Mouse (Mus musculus) lung, postnatal 0 days (tissue): ENCODE measurements around the gene Cnih3. TPM values are rescaled to one million over a fixed set of nuclear protein-coding genes. Genes with fewer than 3 reads are reported as not detected.

Experiments
- ATAC-seq: fragments of 200-750 bp; cut with Nextera tagmentation; 2 replicates; pipeline ENCODE4 v1.8.0; 2017; ENCODE audit warnings: moderate library complexity
- DNase-seq: peaks from one replicate; pipeline ENCODE4 v3.0.0-alpha.2; 2016; ENCODE audit warnings: low spot score
- H3K27ac ChIP-seq: fragments of 300-500 bp; sonication (generic); 2 replicates; pipeline ENCODE4 v1.5.1; 2014; ENCODE audit warnings: antibody characterized with exemption, mild to moderate bottlenecking, low read length, mixed read lengths
- H3K27me3 ChIP-seq: fragments of 300-500 bp; sonication (generic); replicated peaks from 2 replicates; pipeline ENCODE4 v1.6.1; 2014; ENCODE audit warnings: low read length, mixed read lengths; ENCODE audit not compliant: insufficient read depth
- H3K36me3 ChIP-seq: fragments of 300-500 bp; sonication (generic); 2 replicates; pipeline ENCODE4 v1.6.1; 2014; ENCODE audit warnings: low read length, mixed read lengths; ENCODE audit not compliant: insufficient read depth
- H3K4me1 ChIP-seq: fragments of 300-500 bp; sonication (generic); 2 replicates; pipeline ENCODE4 v1.6.1; 2014; ENCODE audit warnings: antibody characterized with exemption, low read depth, low read length, mixed read lengths; ENCODE audit not compliant: insufficient read depth
- H3K4me2 ChIP-seq: fragments of 300-500 bp; sonication (generic); replicated peaks from 2 replicates; pipeline ENCODE4 v1.6.1; 2014; ENCODE audit warnings: low read depth, mild to moderate bottlenecking, low read length, moderate library complexity, mixed read lengths
- H3K4me3 ChIP-seq: fragments of 300-500 bp; sonication (generic); 2 replicates; pipeline ENCODE4 v1.5.1; 2014; ENCODE audit warnings: low read depth, low read length
- H3K9ac ChIP-seq: fragments of 300-500 bp; sonication (generic); replicated peaks from 2 replicates; pipeline ENCODE4 v1.6.1; 2014; ENCODE audit warnings: low read depth, mild to moderate bottlenecking
- H3K9me3 ChIP-seq: fragments of 300-500 bp; sonication (generic); 2 replicates; pipeline ENCODE4 v1.6.1; 2016; ENCODE audit warnings: low read length, mixed read lengths
- CTCF ChIP-seq: IDR thresholded peaks from 2 replicates; pipeline ENCODE4 v1.5.1; 2016; ENCODE audit warnings: antibody characterized with exemption, mild to moderate bottlenecking
- EP300 ChIP-seq: IDR thresholded peaks from 2 replicates; pipeline ENCODE4 v1.6.1; 2016; ENCODE audit warnings: antibody characterized with exemption, mild to moderate bottlenecking, control low read depth
- WGBS: fragments of 180-500 bp; shearing (Covaris S2); extraction: QIAGEN DNeasy Blood & Tissue Kit; methylation state at CpG from one replicate; pipeline ENCODE4 v1.1.7; 2014; 5-methylcytosine and 5-hydroxymethylcytosine counted together
- polyA plus RNA-seq: library from polyadenylated mRNA; unstranded; fragments of >200 nt; fragmentation: Nextera tagmentation; extraction: Ambion mirVana; gene quantifications from 2 replicates; pipeline ENCODE4 v1.2.1, GENCODE M21; 2015

Gene Cnih3
- polyA plus RNA-seq, 1 experiment from 2014 or later: 0.30 TPM

GRCm38 (mm10) chr1:181460283-181460682, 107.9 kb downstream of the Cnih3 start:
- ATAC-seq (no peak), DNase-seq (no peak)
- Histone ChIP-seq H3K27ac (no peak overlapping the region), H3K4me3 (no peak overlapping the region), H3K36me3 (no peaks in the 10 kb centered on the region), H3K9ac (no peak overlapping the region), H3K9me3 (no peaks in the 10 kb centered on the region), H3K4me1 (no peaks in the 10 kb centered on the region), H3K4me2 (no peak overlapping the region), H3K27me3 (no peaks in the 10 kb centered on the region)
- 74% methylated on average over 2 of the region's 2 CpGs for WGBS
- no peak for TF ChIP-seq EP300
- no peak for TF ChIP-seq CTCF

DNA sequence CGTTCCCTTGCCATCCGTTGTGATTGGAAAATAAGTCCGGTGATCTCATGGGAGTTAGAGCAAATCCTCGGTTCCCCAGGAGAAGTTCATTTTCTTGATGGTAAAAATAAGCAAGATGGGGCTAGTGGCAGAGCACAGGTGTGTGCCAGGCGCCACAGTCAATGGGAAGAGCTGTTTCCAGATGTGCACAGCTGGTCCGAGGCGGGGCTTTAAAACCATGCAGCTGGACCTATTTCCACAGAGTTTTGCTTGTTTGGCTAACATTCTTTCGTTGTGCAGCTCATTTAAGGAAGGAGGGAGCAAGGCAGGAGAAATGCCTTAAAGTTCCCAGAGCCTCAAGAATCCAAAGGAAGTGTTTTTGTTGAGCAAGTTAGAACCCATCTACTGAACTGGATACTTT, 109.1 kb downstream of the Cnih3 start:
- Histone ChIP-seq H3K9ac (no peak overlapping the region), H3K4me1 (no peaks in the 10 kb centered on the region), H3K4me3 (no peak overlapping the region), H3K4me2 (no peak overlapping the region), H3K36me3 (no peaks in the 10 kb centered on the region), H3K27ac (no peak overlapping the region), H3K27me3 (no peaks in the 10 kb centered on the region), H3K9me3 (no peaks in the 10 kb centered on the region)
- DNase-seq: peak; percentile 35
- TF ChIP-seq EP300 (no peak), CTCF (no peak)
- 74% methylated on average over 8 of the region's 8 CpGs for WGBS
- peak; percentile 41; the same call in 1 of the 2 replicates for ATAC-seq

DNA sequence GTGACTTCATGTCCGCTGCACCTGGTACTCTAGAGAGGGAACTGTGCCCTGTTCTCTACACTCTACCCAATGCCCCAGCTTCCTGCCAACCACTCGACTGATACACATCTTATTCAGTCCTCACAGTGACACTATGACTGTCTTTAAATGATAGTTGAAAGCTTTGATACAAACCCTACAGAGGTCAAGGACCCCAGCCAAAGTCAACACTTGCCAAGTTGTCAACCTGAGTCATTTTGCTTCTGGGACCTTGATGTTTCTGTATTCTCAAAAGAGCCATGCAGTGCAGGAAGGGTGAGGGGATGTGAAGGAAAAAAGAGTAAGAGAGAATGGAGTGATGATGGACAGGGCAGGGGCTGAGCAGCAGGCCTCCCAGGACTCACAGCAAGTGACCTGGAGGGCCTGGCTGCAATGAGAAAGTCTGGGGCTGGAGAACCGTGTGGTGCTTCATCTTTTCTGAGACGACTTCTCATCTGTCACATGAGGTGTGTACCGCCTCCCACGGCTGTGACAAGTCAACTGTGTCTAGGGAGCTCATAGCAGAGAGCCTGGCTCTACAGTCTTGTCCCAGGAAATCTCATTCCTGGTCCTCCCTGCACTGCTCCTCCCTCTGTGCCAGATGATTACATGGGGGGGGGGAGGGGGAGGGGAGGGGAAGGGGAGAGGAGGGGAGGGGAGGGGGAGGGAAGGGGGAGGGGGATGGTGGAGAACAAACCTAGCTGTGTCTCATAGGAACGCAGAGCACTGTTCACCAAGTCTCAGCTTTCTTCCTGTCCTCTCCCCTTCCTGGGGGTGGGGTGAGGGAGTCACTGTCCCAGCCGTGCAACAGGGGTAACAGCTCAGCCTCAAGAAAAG, 109.8 kb downstream of the Cnih3 start:
- H3K36me3 ChIP-seq: no peaks in the 10 kb centered on the region
- TF ChIP-seq EP300 (no peak), CTCF (no peak)
- no peaks in the 10 kb centered on the region for H3K9me3 ChIP-seq
- no peaks in the 10 kb centered on the region for H3K27me3 ChIP-seq
- no peak overlapping the region for H3K27ac ChIP-seq
- H3K4me2 ChIP-seq: no peak overlapping the region
- no peak overlapping the region for H3K4me3 ChIP-seq
- no peak for DNase-seq
- no peaks in the 10 kb centered on the region for H3K4me1 ChIP-seq
- H3K9ac ChIP-seq: no peak overlapping the region
- 34% methylated on average over 8 of the region's 8 CpGs for WGBS
- no peak for ATAC-seq

- DNase-seq (no peak), ATAC-seq (no peak)
- 72% methylated on average over 6 of the region's 6 CpGs for whole genome bisulfite sequencing
- no peaks in the 10 kb centered on the region for H3K4me1 ChIP-seq
- no peaks in the 10 kb centered on the region for H3K36me3 ChIP-seq
- H3K4me3 ChIP-seq: no peak overlapping the region
- no peak overlapping the region for H3K4me2 ChIP-seq
- H3K9me3 ChIP-seq: no peaks in the 10 kb centered on the region
- no peak overlapping the region for H3K9ac ChIP-seq
- H3K27me3 ChIP-seq: no peaks in the 10 kb centered on the region
- H3K27ac ChIP-seq: no peak overlapping the region
- TF ChIP-seq CTCF: no peak
- TF ChIP-seq EP300: no peak
These were observed 110.4 kb downstream of the Cnih3 start for GRCm38 (mm10) chr1:181462906-181463179.

- no peak overlapping the region for H3K4me2 ChIP-seq
- no peak overlapping the region for H3K4me3 ChIP-seq
- ATAC-seq (no peak), DNase-seq (peak; percentile 41)
- H3K27ac ChIP-seq: no peak overlapping the region
- no peaks in the 10 kb centered on the region for H3K27me3 ChIP-seq
- no peak overlapping the region for H3K9ac ChIP-seq
- H3K4me1 ChIP-seq: no peaks in the 10 kb centered on the region
- no peak for TF ChIP-seq EP300
- peak; percentile 83 for TF ChIP-seq CTCF
- WGBS: 34% methylated on average over 5 of the region's 5 CpGs
- H3K9me3 ChIP-seq: no peaks in the 10 kb centered on the region
- H3K36me3 ChIP-seq: no peaks in the 10 kb centered on the region
These were observed 112.6 kb downstream of the Cnih3 start for GRCm38 (mm10) chr1:181465027-181465426.

- no peak overlapping the region for H3K4me2 ChIP-seq
- H3K27me3 ChIP-seq: no peaks in the 10 kb centered on the region
- WGBS: 84% methylated on average over 6 of the region's 6 CpGs
- no peaks in the 10 kb centered on the region for H3K9me3 ChIP-seq
- no peak overlapping the region for H3K4me3 ChIP-seq
- H3K4me1 ChIP-seq: no peaks in the 10 kb centered on the region
- DNase-seq (no peak), ATAC-seq (no peak)
- no peak overlapping the region for H3K9ac ChIP-seq
- H3K36me3 ChIP-seq: no peaks in the 10 kb centered on the region
- TF ChIP-seq EP300 (no peak), CTCF (no peak)
- no peak overlapping the region for H3K27ac ChIP-seq
These were observed 113.6 kb downstream of the Cnih3 start for GRCm38 (mm10) chr1:181466040-181466439.
